Mouse (Mus musculus) ES-CJ7 (cell line): ENCODE measurements around the gene Cfap20.

Source experiments
- DNase-seq: peaks from one replicate; pipeline ENCODE4 v3.0.0; 2011; ENCODE audit warnings: low read depth, low spot score

Gene Cfap20

DNA sequence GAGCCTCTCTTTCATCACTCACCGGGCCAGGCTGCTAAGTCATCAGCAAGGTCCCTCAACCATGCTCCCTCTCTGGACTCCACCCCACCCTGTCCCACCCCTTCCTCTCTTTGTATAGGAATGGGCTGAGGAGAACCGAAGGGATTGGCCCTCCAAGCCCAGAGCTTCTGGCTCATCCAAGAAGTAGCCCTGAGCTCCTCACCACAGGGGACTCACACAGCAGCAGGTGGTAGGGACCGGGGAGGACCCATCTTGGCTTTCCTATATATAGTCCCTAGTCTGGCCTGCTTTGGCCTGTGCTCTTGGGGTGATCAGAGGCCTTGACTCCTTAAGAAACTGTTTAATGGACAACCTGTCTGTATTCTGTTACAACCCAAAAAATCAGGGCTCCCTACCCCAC is 60.2 kb downstream of the Cfap20 start:
- no peak for DNase-seq

DNA sequence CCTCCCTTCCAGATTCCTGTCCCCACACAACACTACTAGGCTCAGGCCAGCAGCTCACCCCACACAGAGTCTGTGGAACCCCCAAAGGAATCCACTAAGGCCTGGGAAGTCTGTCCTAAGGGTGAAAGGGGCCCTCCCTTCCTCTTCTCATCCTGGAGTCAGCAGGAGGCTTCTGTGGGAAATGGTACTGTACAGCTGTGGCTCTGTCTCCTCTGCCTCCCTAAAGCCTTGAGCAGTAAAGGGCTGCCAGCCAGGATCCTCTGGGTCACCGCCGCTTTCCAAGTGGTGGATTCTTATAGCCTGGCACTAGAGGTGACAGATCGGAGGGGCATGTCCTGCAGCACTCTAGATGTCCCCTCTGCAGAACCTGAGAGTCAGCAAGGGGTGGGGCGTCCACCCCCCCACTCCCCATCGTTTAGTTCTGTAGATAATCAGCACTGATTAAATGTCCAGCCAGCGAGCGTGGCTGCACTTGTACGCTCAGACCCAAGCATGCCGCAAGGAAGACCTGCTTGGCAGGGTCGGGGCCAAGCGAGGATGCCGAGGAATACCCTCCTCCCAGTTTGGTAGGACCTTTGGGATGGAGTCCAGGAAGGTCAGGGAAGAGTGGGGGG is 61.2 kb downstream of the Cfap20 start:
- no peak for DNase-seq
